Mouse (Mus musculus) liver, postnatal 0 days (tissue): ENCODE data around the gene Sycp2. TPM values are rescaled to one million over a fixed set of nuclear protein-coding genes. Genes with fewer than 3 reads are reported as not detected.
A peak's percentile ranks its signal among the peaks of the same experiment; 100 is the strongest.

ENCODE experiments used
- ATAC-seq: fragments of 200-750 bp; cut with Nextera tagmentation; 2 replicates; pipeline ENCODE4 v1.8.0; 2017; ENCODE audit warnings: mild to moderate bottlenecking, moderate library complexity
- DNase-seq: peaks from one replicate; pipeline ENCODE4 v3.0.0-alpha.2; 2016
- H3K27ac ChIP-seq: fragments of 300-500 bp; sonication (generic); 2 replicates; pipeline ENCODE4 v1.5.1; 2014; ENCODE audit warnings: antibody characterized with exemption, moderate library complexity, mild to moderate bottlenecking, low read depth
- H3K27me3 ChIP-seq: fragments of 300-500 bp; sonication (generic); 2 replicates; pipeline ENCODE4 v1.6.1; 2014; ENCODE audit warnings: low read length, control low read depth, mixed read lengths; ENCODE audit not compliant: insufficient read depth
- H3K36me3 ChIP-seq: fragments of 300-500 bp; sonication (generic); replicated peaks from 2 replicates; pipeline ENCODE4 v1.6.1; 2014; ENCODE audit warnings: mild to moderate bottlenecking, control low read depth, low read length, moderate library complexity, mixed read lengths; ENCODE audit not compliant: insufficient read depth
- H3K4me1 ChIP-seq: fragments of 300-500 bp; sonication (generic); 2 replicates; pipeline ENCODE4 v1.6.1; 2014; ENCODE audit warnings: antibody characterized with exemption, mild to moderate bottlenecking, control low read depth; ENCODE audit not compliant: insufficient read depth
- H3K4me2 ChIP-seq: fragments of 300-500 bp; sonication (generic); 2 replicates; pipeline ENCODE4 v1.6.1; 2014; ENCODE audit warnings: low read depth, mild to moderate bottlenecking, low read length, moderate library complexity, mixed read lengths
- H3K4me3 ChIP-seq: fragments of 300-500 bp; sonication (generic); 2 replicates; pipeline ENCODE4 v1.5.1; 2014; ENCODE audit warnings: low read depth, low read length
- H3K9ac ChIP-seq: fragments of 300-500 bp; sonication (generic); replicated peaks from 2 replicates; pipeline ENCODE4 v1.6.1; 2014; ENCODE audit warnings: mild to moderate bottlenecking, moderate library complexity
- H3K9me3 ChIP-seq: fragments of 300-500 bp; sonication (generic); 2 replicates; pipeline ENCODE4 v1.6.1; 2016; ENCODE audit warnings: mild to moderate bottlenecking, control low read depth, low read length, mixed read lengths
- CTCF ChIP-seq: sonication (generic); IDR thresholded peaks from 2 replicates; pipeline ENCODE4 v1.5.1; 2016; ENCODE audit warnings: antibody characterized with exemption, low read depth
- EP300 ChIP-seq: IDR thresholded peaks from 2 replicates; pipeline ENCODE4 v1.6.1; 2016; ENCODE audit warnings: antibody characterized with exemption, low read depth, mild to moderate bottlenecking
- WGBS: fragments of 180-500 bp; shearing (Covaris S2); extraction: QIAGEN DNeasy Blood & Tissue Kit; methylation state at CpG from one replicate; pipeline ENCODE4 v1.1.7; 2014; ENCODE audit not compliant: insufficient replicate concordance; 5-methylcytosine and 5-hydroxymethylcytosine counted together
- polyA plus RNA-seq: library from polyadenylated mRNA; unstranded; fragments of >200 nt; fragmentation: Nextera tagmentation; extraction: Ambion mirVana; gene quantifications from 2 replicates; pipeline ENCODE4 v1.2.1, GENCODE M21; 2015

Gene Sycp2
- polyA plus RNA-seq, 1 experiment from 2014 or later, result not detected

DNA sequence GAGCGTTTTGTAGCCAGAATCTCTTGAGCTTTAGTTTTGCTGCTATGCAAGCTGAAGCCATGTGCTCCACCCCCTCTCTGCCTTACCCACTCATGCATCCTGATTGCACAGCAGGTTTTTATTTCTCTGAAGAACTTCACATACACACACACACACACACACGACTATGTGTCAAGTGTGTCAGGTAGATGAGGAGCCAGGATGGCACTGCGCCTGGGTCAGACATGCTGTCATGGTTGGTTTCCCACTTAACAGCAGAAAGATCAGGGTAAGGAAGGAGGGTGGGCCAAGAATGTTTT is 7.6 kb upstream of the Sycp2 start:
- H3K9ac ChIP-seq, result no peak overlapping the region
- ATAC-seq (no peak), DNase-seq (no peak)
- H3K36me3 ChIP-seq, result no peaks in the 10 kb centered on the region
- H3K4me3 ChIP-seq, result peak overlapping the region; percentile 61
- H3K27me3 ChIP-seq, result peaks cover 26% of the 10 kb centered on the region
- peaks cover 14% of the 10 kb centered on the region for H3K4me1 ChIP-seq
- no peaks in the 10 kb centered on the region for H3K9me3 ChIP-seq
- H3K27ac ChIP-seq, result no peak overlapping the region
- H3K4me2 ChIP-seq, result peak overlapping the region; percentile 85
- WGBS, result 33% methylated on average over 3 of the region's 3 CpGs
- TF ChIP-seq CTCF, result no peak
- TF ChIP-seq EP300, result no peak

GRCm38 (mm10) chr2:178414261-178415149 is 7.0 kb upstream of the Sycp2 start, which contains the start of the genes Ppp1r3d and Fam217b:
TSS of gene Ppp1r3d (minus strand) at chr2:178414472.
TSS of gene Fam217b (plus strand) at chr2:178414524.
- DNase-seq (peak; percentile 70), ATAC-seq (peak; percentile 66)
- TF ChIP-seq CTCF, result no peak; the same call in 1 of the 2 replicates
- TF ChIP-seq EP300, result no peak
- peak within 1 kb of the TSS; percentile 85 for H3K4me2 ChIP-seq
- H3K4me3 ChIP-seq, result peak within 1 kb of the TSS; percentile 61
- no peaks in the 10 kb centered on the region for H3K36me3 ChIP-seq
- H3K9me3 ChIP-seq, result no peaks in the 10 kb centered on the region
- peak within 1 kb of the TSS; percentile 57 for H3K9ac ChIP-seq
- H3K27ac ChIP-seq, result peak within 1 kb of the TSS; percentile 76
- H3K4me1 ChIP-seq, result peaks cover 14% of the 10 kb centered on the region
- under 1% methylated on average over 65 of the region's 74 CpGs for WGBS
- peaks cover 26% of the 10 kb centered on the region for H3K27me3 ChIP-seq

- TF ChIP-seq CTCF, result no peak
- no peak for TF ChIP-seq EP300
- peaks cover 14% of the 10 kb centered on the region for H3K4me1 ChIP-seq
- peak overlapping the region; percentile 61 for H3K4me3 ChIP-seq
- no peaks in the 10 kb centered on the region for H3K36me3 ChIP-seq
- H3K4me2 ChIP-seq, result peak overlapping the region; percentile 85
- H3K27ac ChIP-seq, result peak overlapping the region; percentile 76
- WGBS, result 15% methylated on average over 72 of the region's 75 CpGs
- ATAC-seq, result no peak
- peaks cover 26% of the 10 kb centered on the region for H3K27me3 ChIP-seq
- H3K9ac ChIP-seq, result peak overlapping the region; percentile 57
- no peak for DNase-seq
- no peaks in the 10 kb centered on the region for H3K9me3 ChIP-seq
Observed at GRCm38 (mm10) chr2:178413481-178414260, 6.2 kb upstream of the Sycp2 start.

- Histone ChIP-seq H3K27ac (no peak overlapping the region), H3K9me3 (no peaks in the 10 kb centered on the region), H3K36me3 (no peaks in the 10 kb centered on the region), H3K4me1 (peaks cover 14% of the 10 kb centered on the region), H3K4me2 (peak overlapping the region; percentile 85), H3K27me3 (peaks cover 26% of the 10 kb centered on the region), H3K9ac (no peak overlapping the region), H3K4me3 (peak overlapping the region; percentile 61; the same call in 1 of the 2 replicates)
- TF ChIP-seq CTCF, result no peak
- no peak for TF ChIP-seq EP300
- ATAC-seq (no peak), DNase-seq (no peak)
- 72% methylated on average over 13 of the region's 13 CpGs for WGBS
Observed at GRCm38 (mm10) chr2:178413081-178413480, 5.6 kb upstream of the Sycp2 start.

DNA sequence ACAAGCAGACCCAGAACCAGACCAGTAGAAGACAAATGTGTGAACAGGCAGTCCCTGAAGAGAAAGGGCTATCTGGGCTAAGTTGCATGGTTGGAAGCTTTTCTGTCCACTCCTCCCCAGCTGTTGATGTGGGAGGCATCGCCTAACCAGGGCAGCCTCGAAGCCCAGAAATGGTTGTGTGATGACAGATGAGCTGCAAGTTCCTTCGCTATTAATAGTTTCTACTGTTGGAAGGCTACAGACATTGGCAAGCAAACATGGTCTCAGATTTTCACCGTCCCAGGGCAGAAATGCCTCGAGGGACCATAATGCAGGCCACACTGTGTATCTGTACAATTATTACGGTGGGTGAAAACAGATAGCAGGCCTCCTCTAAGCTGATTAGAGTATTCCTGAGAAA is 5.1 kb upstream of the Sycp2 start:
- no peak for ATAC-seq
- TF ChIP-seq EP300 (no peak), CTCF (no peak)
- Histone ChIP-seq H3K4me1 (peaks cover 14% of the 10 kb centered on the region), H3K27me3 (peaks cover 26% of the 10 kb centered on the region), H3K9ac (no peak overlapping the region), H3K27ac (no peak overlapping the region), H3K4me3 (no peak overlapping the region), H3K4me2 (peak overlapping the region; percentile 85), H3K9me3 (no peaks in the 10 kb centered on the region), H3K36me3 (no peaks in the 10 kb centered on the region)
- no peak for DNase-seq
- WGBS, result 61% methylated on average over 6 of the region's 6 CpGs

DNA sequence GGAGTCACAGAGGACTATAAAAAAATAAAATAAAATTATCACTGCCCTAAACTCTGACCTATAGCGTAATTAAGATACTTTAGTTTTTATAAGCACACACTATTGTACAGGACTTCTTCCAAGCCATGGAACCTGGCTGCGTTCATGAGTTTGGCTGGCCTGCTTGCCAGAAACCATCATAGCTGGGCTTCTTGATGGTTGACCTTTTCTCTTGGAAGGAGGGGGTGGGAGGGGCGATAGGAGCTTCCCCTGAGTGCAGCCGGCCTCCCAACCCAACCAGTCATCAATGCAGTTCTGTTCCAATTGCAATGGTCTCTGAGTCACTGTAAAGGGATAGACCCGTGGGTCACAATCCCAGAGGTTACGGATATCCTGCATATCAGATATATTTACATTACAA is 2.8 kb upstream of the Sycp2 start:
- Histone ChIP-seq H3K27me3 (peaks cover 26% of the 10 kb centered on the region), H3K9me3 (no peaks in the 10 kb centered on the region), H3K36me3 (no peaks in the 10 kb centered on the region), H3K4me3 (no peak overlapping the region), H3K9ac (no peak overlapping the region), H3K4me1 (peaks cover 11% of the 10 kb centered on the region), H3K4me2 (no peak overlapping the region), H3K27ac (no peak overlapping the region)
- TF ChIP-seq CTCF (no peak), EP300 (no peak)
- WGBS, result 79% methylated on average over 6 of the region's 6 CpGs
- no peak for DNase-seq
- no peak for ATAC-seq
